Mouse (Mus musculus) embryonic facial prominence, embryonic 14.5 days (tissue): Measurements from ENCODE around the gene Brd1. TPM values are rescaled to one million over a fixed set of nuclear protein-coding genes. Genes with fewer than 3 reads are reported as not detected.

Experiments used
- ATAC-seq: fragments of 200-750 bp; cut with Nextera tagmentation; 2 replicates; pipeline ENCODE4 v1.8.0; 2017; ENCODE audit warnings: low read depth, moderate number of reproducible peaks, moderate TSS enrichment
- DNase-seq: peaks from one replicate; pipeline ENCODE4 v3.0.0-alpha.2; 2015; ENCODE audit warnings: low spot score
- H3K27ac ChIP-seq: fragments of 300-500 bp; sonication (generic); replicated peaks from 2 replicates; pipeline ENCODE4 v1.5.1; 2014; ENCODE audit warnings: low read depth, mild to moderate bottlenecking, low read length, moderate library complexity
- H3K27me3 ChIP-seq: fragments of 300-500 bp; sonication (generic); replicated peaks from 2 replicates; pipeline ENCODE4 v1.6.1; 2014; ENCODE audit warnings: low read length; ENCODE audit not compliant: control insufficient read depth, insufficient read depth
- H3K36me3 ChIP-seq: fragments of 300-500 bp; sonication (generic); 2 replicates; pipeline ENCODE4 v1.6.1; 2014; ENCODE audit warnings: low read length, mixed read lengths; ENCODE audit not compliant: control insufficient read depth, insufficient read depth
- H3K4me1 ChIP-seq: fragments of 300-500 bp; sonication (generic); 2 replicates; pipeline ENCODE4 v1.6.1; 2014; ENCODE audit warnings: antibody characterized with exemption, low read length; ENCODE audit not compliant: control insufficient read depth, insufficient read depth
- H3K4me2 ChIP-seq: fragments of 300-500 bp; sonication (generic); 2 replicates; pipeline ENCODE4 v1.6.1; 2014; ENCODE audit warnings: low read depth, mild to moderate bottlenecking, low read length, moderate library complexity, mixed read lengths
- H3K4me3 ChIP-seq: fragments of 300-500 bp; sonication (generic); 2 replicates; pipeline ENCODE4 v1.5.1; 2014; ENCODE audit warnings: low read depth, mild to moderate bottlenecking, low read length
- H3K9ac ChIP-seq: fragments of 300-500 bp; sonication (generic); 2 replicates; pipeline ENCODE4 v1.6.1; 2014; ENCODE audit warnings: low read depth, mild to moderate bottlenecking, low read length, moderate library complexity, mixed read lengths
- H3K9me3 ChIP-seq: fragments of 300-500 bp; sonication (generic); 2 replicates; pipeline ENCODE4 v1.6.1; 2016; ENCODE audit warnings: low read length; ENCODE audit not compliant: control insufficient read depth
- WGBS: fragments of 180-500 bp; shearing (Covaris S2); extraction: QIAGEN DNeasy Blood & Tissue Kit; methylation state at CpG from one replicate; pipeline ENCODE4 v1.1.7; 2014; 5-methylcytosine and 5-hydroxymethylcytosine counted together
- polyA plus RNA-seq: library from polyadenylated mRNA; unstranded; fragments of >200 nt; fragmentation: Nextera tagmentation; extraction: Ambion mirVana; gene quantifications from 2 replicates; pipeline ENCODE4 v1.2.1, GENCODE M21; 2014

Gene Brd1
- polyA plus RNA-seq, 1 experiment from 2014 or later, result 23.0 TPM

DNA sequence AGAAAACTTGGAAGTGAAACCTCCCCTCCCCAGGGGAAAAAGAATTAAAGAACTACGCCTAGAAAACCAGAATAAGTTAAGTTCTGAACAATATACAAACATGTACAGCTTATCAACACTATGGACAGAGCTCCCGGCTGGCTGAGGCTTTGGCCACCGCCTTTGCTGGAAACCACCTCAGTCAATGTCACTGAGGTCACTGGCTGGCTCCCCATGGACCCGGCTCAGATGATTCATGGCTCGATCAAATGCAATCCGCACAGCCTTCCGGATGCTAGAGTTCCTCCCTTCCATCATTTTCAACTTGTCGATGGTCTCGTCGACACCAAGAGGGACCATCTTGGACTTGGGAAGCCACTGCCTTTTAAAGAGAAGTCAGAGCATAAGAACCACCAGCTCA, 45.9 kb downstream of the Brd1 start:
- no peaks in the 10 kb centered on the region for H3K9me3 ChIP-seq
- DNase-seq, result no peak
- no peaks in the 10 kb centered on the region for H3K4me1 ChIP-seq
- peaks cover 79% of the 10 kb centered on the region for H3K36me3 ChIP-seq
- H3K4me2 ChIP-seq, result no peak overlapping the region
- H3K9ac ChIP-seq, result no peak overlapping the region
- H3K27ac ChIP-seq, result no peak overlapping the region
- no peaks in the 10 kb centered on the region for H3K27me3 ChIP-seq
- WGBS, result 83% methylated on average over 10 of the region's 10 CpGs
- H3K4me3 ChIP-seq, result no peak overlapping the region
- no peak for ATAC-seq

DNA sequence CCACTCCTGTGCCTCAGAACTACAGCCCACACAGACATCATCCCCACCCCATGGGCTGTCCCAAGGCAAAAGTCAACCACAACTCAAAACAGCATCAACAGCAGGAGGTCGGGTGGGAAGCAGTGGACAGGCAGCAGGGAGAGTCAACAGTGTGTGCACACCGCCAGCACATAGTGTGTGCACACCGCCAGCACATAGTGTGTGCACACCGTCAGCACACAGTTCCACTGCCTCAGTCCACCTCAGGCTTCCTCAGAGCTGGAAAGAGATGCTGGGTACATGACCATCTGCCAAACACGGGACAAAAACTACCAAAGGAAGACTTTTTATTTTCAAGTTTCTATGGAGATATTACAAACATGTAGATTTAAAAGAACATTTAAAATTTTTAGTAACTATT, 47.3 kb downstream of the Brd1 start:
- H3K9me3 ChIP-seq, result no peaks in the 10 kb centered on the region
- no peaks in the 10 kb centered on the region for H3K4me1 ChIP-seq
- no peaks in the 10 kb centered on the region for H3K27me3 ChIP-seq
- H3K4me3 ChIP-seq, result no peak overlapping the region
- WGBS, result 87% methylated on average over 5 of the region's 5 CpGs
- peaks cover 70% of the 10 kb centered on the region for H3K36me3 ChIP-seq
- no peak overlapping the region for H3K4me2 ChIP-seq
- DNase-seq, result no peak
- no peak for ATAC-seq
- H3K9ac ChIP-seq, result no peak overlapping the region
- no peak overlapping the region for H3K27ac ChIP-seq

DNA sequence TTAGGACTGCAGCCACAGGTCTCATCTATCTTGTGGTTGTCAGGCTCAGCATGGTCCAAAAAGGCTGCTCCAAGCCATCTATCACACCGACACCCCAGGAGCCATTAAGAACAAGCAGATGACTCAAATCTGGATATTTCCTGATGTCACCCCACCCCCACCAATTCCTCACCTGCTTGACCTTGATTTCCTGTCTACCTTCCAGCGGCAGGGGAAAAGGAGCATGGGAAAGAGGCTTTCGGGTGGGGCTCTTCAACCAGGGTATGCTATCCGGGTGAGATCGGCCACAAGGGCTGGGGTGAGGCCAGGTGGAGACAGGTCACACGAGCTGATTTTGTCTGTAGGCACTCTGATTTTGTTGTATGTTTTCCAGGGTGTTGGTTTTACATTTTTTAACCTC, 50.0 kb downstream of the Brd1 start:
- H3K9me3 ChIP-seq, result no peaks in the 10 kb centered on the region
- no peak overlapping the region for H3K4me2 ChIP-seq
- no peak overlapping the region for H3K4me3 ChIP-seq
- DNase-seq (no peak), ATAC-seq (no peak)
- WGBS, result 85% methylated on average over 6 of the region's 6 CpGs
- H3K27me3 ChIP-seq, result no peaks in the 10 kb centered on the region
- no peak overlapping the region for H3K9ac ChIP-seq
- no peaks in the 10 kb centered on the region for H3K4me1 ChIP-seq
- peaks cover 43% of the 10 kb centered on the region for H3K36me3 ChIP-seq
- no peak overlapping the region for H3K27ac ChIP-seq

DNA sequence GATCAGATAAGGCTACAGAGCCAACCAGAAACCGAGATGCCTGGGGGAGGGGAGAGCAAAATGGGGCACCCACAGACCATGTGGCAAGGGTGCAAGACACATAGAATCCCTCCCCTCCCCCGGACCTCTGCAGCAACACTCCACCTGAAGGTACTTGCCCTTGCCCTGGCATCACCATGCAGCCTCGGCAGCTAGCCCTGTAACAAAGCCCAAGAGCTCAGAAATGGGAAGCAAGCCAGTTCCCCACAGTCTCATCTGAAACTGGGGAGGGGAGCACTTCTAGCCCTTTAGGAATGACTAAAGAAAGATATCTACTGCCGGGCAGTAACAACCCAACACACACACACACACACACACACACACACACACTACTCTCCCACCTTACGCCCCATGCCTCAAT, 53.1 kb downstream of the Brd1 start:
- WGBS, result 71% methylated on average over 4 of the region's 5 CpGs
- DNase-seq, result no peak
- Histone ChIP-seq H3K9me3 (no peaks in the 10 kb centered on the region), H3K27me3 (no peaks in the 10 kb centered on the region), H3K9ac (no peak overlapping the region), H3K27ac (no peak overlapping the region), H3K4me2 (no peak overlapping the region), H3K36me3 (peaks cover 12% of the 10 kb centered on the region), H3K4me1 (no peaks in the 10 kb centered on the region), H3K4me3 (no peak overlapping the region)
- no peak for ATAC-seq

GRCm38 (mm10) chr15:88677568-88677967, 56.5 kb downstream of the Brd1 start:
- no peak overlapping the region for H3K9ac ChIP-seq
- no peaks in the 10 kb centered on the region for H3K27me3 ChIP-seq
- ATAC-seq, result no peak
- no peak overlapping the region for H3K4me3 ChIP-seq
- H3K4me2 ChIP-seq, result no peak overlapping the region
- no peaks in the 10 kb centered on the region for H3K9me3 ChIP-seq
- no peak for DNase-seq
- no peak overlapping the region for H3K27ac ChIP-seq
- no peaks in the 10 kb centered on the region for H3K4me1 ChIP-seq
- no peaks in the 10 kb centered on the region for H3K36me3 ChIP-seq
- WGBS, result 80% methylated on average over 5 of the region's 5 CpGs

DNA sequence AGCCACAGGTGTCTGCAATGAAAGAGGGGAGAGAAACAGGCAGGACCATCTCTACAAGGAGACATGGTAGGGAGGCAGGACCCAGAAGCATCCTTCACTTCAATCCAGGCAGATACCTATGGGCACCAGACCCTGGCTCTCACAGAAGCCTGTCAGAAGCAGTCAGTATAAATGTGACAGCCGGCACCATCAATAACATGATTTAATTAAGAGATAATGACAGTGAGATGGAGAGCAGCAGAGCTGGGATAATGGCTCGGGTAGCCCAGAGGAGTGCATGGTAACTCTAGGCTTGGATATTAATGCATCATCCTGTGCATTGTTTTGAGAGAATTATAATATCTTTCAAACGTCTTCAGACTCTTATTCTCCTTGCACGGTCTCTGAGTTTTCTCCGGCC, 58.0 kb downstream of the Brd1 start:
- Histone ChIP-seq H3K9me3 (no peaks in the 10 kb centered on the region), H3K9ac (no peak overlapping the region), H3K4me3 (no peak overlapping the region), H3K4me1 (no peaks in the 10 kb centered on the region), H3K4me2 (no peak overlapping the region), H3K27ac (no peak overlapping the region), H3K36me3 (no peaks in the 10 kb centered on the region), H3K27me3 (no peaks in the 10 kb centered on the region)
- DNase-seq (no peak), ATAC-seq (peak; percentile 9; the same call in 1 of the 2 replicates)
- 67% methylated on average over 5 of the region's 5 CpGs for WGBS

- H3K27ac ChIP-seq, result no peak overlapping the region
- H3K27me3 ChIP-seq, result no peaks in the 10 kb centered on the region
- no peaks in the 10 kb centered on the region for H3K4me1 ChIP-seq
- WGBS, result 86% methylated on average over 2 of the region's 2 CpGs
- no peak for DNase-seq
- H3K9ac ChIP-seq, result no peak overlapping the region
- no peak overlapping the region for H3K4me3 ChIP-seq
- H3K4me2 ChIP-seq, result no peak overlapping the region
- no peaks in the 10 kb centered on the region for H3K9me3 ChIP-seq
- no peaks in the 10 kb centered on the region for H3K36me3 ChIP-seq
- ATAC-seq, result no peak
These were observed 65.3 kb downstream of the Brd1 start for GRCm38 (mm10) chr15:88668693-88669092.

- Histone ChIP-seq H3K9me3 (no peaks in the 10 kb centered on the region), H3K4me3 (no peak overlapping the region), H3K9ac (no peak overlapping the region), H3K36me3 (no peaks in the 10 kb centered on the region), H3K4me1 (no peaks in the 10 kb centered on the region), H3K4me2 (no peak overlapping the region), H3K27me3 (0 out of 2 replicates have a peak, but pooled peaks cover 3% of the 10 kb centered on the region), H3K27ac (no peak overlapping the region)
- WGBS, result 70% methylated on average over 3 of the region's 3 CpGs
- DNase-seq (no peak), ATAC-seq (no peak)
These were observed 66.4 kb downstream of the Brd1 start for GRCm38 (mm10) chr15:88667653-88668052.

DNA sequence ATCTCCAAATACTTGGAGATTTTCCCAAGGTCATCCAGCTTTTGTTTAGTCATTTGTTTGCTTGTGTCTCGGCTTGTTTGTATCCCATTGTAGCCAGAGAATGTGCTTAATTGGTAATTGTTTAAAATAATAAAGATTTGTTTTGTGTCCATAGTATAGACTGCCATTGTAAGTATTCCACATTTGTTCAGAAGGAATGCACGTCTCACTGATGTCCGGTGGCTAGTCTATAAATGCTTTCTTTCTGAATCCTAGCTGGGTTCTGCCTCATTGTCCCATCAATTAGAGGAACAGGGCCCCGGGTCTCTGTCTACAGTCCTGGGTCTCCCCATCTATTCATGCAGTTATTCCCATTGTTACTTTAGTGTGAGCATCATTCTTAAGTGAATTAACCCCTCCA, 68.2 kb downstream of the Brd1 start:
- 63% methylated on average over 4 of the region's 4 CpGs for WGBS
- DNase-seq, result no peak
- H3K4me1 ChIP-seq, result no peaks in the 10 kb centered on the region

More for the DNA sequence above, 68.2 kb downstream of the Brd1 start:
- H3K4me3 ChIP-seq, result no peak overlapping the region
- no peaks in the 10 kb centered on the region for H3K9me3 ChIP-seq
- no peak overlapping the region for H3K9ac ChIP-seq
- peaks cover 3% of the 10 kb centered on the region; the same call in 1 of the 2 replicates for H3K27me3 ChIP-seq
- H3K4me2 ChIP-seq, result no peak overlapping the region
- no peak for ATAC-seq
- no peaks in the 10 kb centered on the region for H3K36me3 ChIP-seq
- H3K27ac ChIP-seq, result no peak overlapping the region
